8 mouse cellular contexts compared by ENCODE assay signal in the genomic region with DNA sequence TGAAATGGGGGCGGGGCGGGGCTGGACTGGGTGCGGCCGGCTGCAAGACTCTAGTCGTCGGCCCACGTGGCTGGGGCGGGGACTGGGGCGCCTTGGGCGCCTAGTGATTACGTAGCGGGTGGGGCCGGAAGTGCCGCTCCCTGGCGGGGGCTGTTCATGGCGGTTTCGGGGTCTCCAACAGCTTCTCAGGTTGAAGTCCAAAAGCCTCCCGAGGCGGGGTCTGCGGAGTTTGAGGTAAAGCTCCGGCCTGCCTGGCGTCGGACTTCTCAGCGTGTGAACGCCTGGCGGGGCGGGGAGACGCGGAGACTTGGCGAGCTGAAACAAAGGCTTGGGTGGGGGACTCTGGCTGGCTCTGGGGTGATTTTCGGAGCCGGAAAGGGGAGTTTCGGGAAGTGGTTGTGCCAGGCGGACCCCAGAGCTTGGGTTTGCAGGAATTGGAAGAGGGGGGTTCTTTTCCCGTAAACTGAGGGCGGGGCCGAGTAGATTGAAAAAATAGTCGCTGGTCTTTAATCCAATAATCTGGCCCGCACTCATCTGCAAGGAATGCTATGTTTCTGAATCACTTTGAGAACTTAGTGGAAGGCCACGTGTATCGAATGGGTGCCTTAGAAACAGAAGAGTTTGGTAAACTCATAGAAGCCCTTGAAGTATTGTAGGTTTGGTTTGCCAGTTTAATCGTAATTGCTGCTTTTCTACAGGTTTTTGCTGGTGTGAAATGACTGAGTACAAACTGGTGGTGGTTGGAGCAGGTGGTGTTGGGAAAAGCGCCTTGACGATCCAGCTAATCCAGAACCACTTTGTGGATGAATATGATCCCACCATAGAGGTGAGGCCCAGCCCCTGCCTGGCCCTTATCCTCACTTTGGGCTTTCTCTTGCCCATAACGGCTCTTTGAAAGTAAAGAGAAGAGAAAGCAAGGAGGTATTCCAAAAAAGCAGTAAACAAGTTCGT. TPM values are rescaled to one million over a fixed set of nuclear protein-coding genes. Genes with fewer than 3 reads are reported as not detected.
DNase-seq lines count a peak whose midpoint lies in the region; ATAC-seq lines count a peak whose summit lies in the region.

A gene (plus strand): TSS at position 79 of the 951 bp plus-strand sequence.

- H3K9ac ChIP-seq in heart, embryonic 14.5 days (ENCODE audit: low read length): peak within 1 kb of the TSS; percentile 91
- peak within 1 kb of the TSS; percentile 87 for H3K9ac ChIP-seq in liver, embryonic 13.5 days
- H3K9ac ChIP-seq in stomach, embryonic 16.5 days (ENCODE audit: low read length): peak within 1 kb of the TSS; percentile 96

- peak within 1 kb of the TSS; percentile 97 for H3K27ac ChIP-seq in brown adipose tissue, adult 24 weeks (replicated peaks; ENCODE audit: low read depth, low read length)
- peak within 1 kb of the TSS; percentile 92 to 99 for H3K27ac ChIP-seq in heart, embryonic 14.5 days (replicated peaks in 1 of 2; ENCODE audit: control insufficient read depth in 1 of 2, insufficient read depth in 1 of 2, low read depth in 2 of 2, low read length in 2 of 2)
- H3K27ac ChIP-seq in liver, embryonic 13.5 days: peak within 1 kb of the TSS; percentile 86
- peak within 1 kb of the TSS; percentile 98 for H3K27ac ChIP-seq in stomach, embryonic 16.5 days (ENCODE audit: low read length)

- H3K4me1 ChIP-seq in brown adipose tissue, adult 24 weeks (ENCODE audit: control insufficient read depth, insufficient read depth, insufficient read length, low read length): no peaks in the 10 kb centered on the region
- H3K4me1 ChIP-seq in heart, embryonic 14.5 days (ENCODE audit: control insufficient read depth in 2 of 2, insufficient read depth in 2 of 2, low read length in 2 of 2): peaks cover 0 to 2% of the 10 kb centered on the region in 2 experiments; a peak in 1 of 4 replicates
- peaks cover 12% of the 10 kb centered on the region for H3K4me1 ChIP-seq in liver, embryonic 13.5 days (replicated peaks)
- H3K4me1 ChIP-seq in stomach, embryonic 16.5 days (ENCODE audit: control insufficient read depth, insufficient read depth, low read length): no peaks in the 10 kb centered on the region

- WGBS in heart, embryonic 14.5 days: 3% methylated on average over 46 of the region's 46 CpGs
- 2% methylated on average over 46 of the region's 46 CpGs for WGBS in liver, embryonic 13.5 days (ENCODE audit: insufficient replicate concordance)
- WGBS in stomach, embryonic 16.5 days: 1% methylated on average over 46 of the region's 46 CpGs

- H3K4me2 ChIP-seq in heart, embryonic 14.5 days (ENCODE audit: low read length): peak within 1 kb of the TSS; percentile 74
- H3K4me2 ChIP-seq in liver, embryonic 13.5 days: peak within 1 kb of the TSS; percentile 83
- H3K4me2 ChIP-seq in stomach, embryonic 16.5 days (ENCODE audit: low read depth, low read length): peak within 1 kb of the TSS; percentile 62

- H3K9me3 ChIP-seq in heart, embryonic 14.5 days (ENCODE audit: control insufficient read depth, low read length): no peaks in the 10 kb centered on the region
- H3K9me3 ChIP-seq in liver, embryonic 13.5 days (replicated peaks): no peaks in the 10 kb centered on the region
- H3K9me3 ChIP-seq in stomach, embryonic 16.5 days (replicated peaks; ENCODE audit: control insufficient read depth, low read length): no peaks in the 10 kb centered on the region

- H3K36me3 ChIP-seq in heart, embryonic 14.5 days (ENCODE audit: control insufficient read depth, insufficient read depth, low read length): peaks cover 72% of the 10 kb centered on the region
- H3K36me3 ChIP-seq in liver, embryonic 13.5 days: peaks cover 68% of the 10 kb centered on the region
- peaks cover 30% of the 10 kb centered on the region for H3K36me3 ChIP-seq in stomach, embryonic 16.5 days (ENCODE audit: control insufficient read depth, insufficient read depth, low read length)

- peak within 1 kb of the TSS; percentile 98 for H3K4me3 ChIP-seq in brown adipose tissue, adult 24 weeks (ENCODE audit: insufficient read depth, low read depth, low read length)
- peak within 1 kb of the TSS; percentile 74 to 99 for H3K4me3 ChIP-seq in heart, embryonic 14.5 days (ENCODE audit: control insufficient read depth in 1 of 2, insufficient read depth in 1 of 2, low read depth in 1 of 2, low read length in 2 of 2)
- H3K4me3 ChIP-seq in liver, embryonic 13.5 days (replicated peaks): peak within 1 kb of the TSS; percentile 92
- peak within 1 kb of the TSS; percentile 89 for H3K4me3 ChIP-seq in stomach, embryonic 16.5 days (replicated peaks; ENCODE audit: low read length)

- no peaks in the 10 kb centered on the region for H3K27me3 ChIP-seq in heart, embryonic 14.5 days (ENCODE audit: control insufficient read depth, insufficient read depth, low read length)
- H3K27me3 ChIP-seq in liver, embryonic 13.5 days: no peaks in the 10 kb centered on the region
- no peaks in the 10 kb centered on the region for H3K27me3 ChIP-seq in stomach, embryonic 16.5 days (ENCODE audit: control insufficient read depth, insufficient read depth, low read length)

- ATAC-seq in heart, embryonic 14.5 days (ENCODE audit: insufficient number of reproducible peaks, insufficient read depth, low FRiP score, low read depth): peak; percentile 95
- ATAC-seq in liver, embryonic 13.5 days (ENCODE audit: low read depth): peak; percentile 96
- ATAC-seq in stomach, embryonic 16.5 days (ENCODE audit: insufficient read depth, low FRiP score): peak; percentile 98

- peak; percentile 95 for DNase-seq in CD4-positive, CD25-positive, alpha-beta regulatory T cell, adult 2 months (ENCODE audit: low read depth, low spot score)
- DNase-seq in fibroblast of lung, adult 2 months (ENCODE audit: low read depth): peak; percentile 69
- DNase-seq in kidney, postnatal 14 days: peak; percentile 96
- peak; percentile 87 for DNase-seq in liver, embryonic 13.5 days
- DNase-seq in neural tube, embryonic 10.5 days (ENCODE audit: extremely low spot score, low spot score): peak; percentile 98

RNA-seq across cellular contexts. Expression of the gene that starts here (rescaled TPM):
- 16.4 and 19.9 TPM in 2 replicates for polyA plus RNA-seq in brown adipose tissue, adult 24 weeks (2012; ENCODE audit: insufficient read depth, insufficient read length, missing spikeins)
- 88.5 and 97.6 TPM in 2 replicates for polyA plus RNA-seq in heart, embryonic 14.5 days (2014; fragmentation: Nextera tagmentation; extraction: Ambion mirVana)
- polyA plus RNA-seq in liver, embryonic 13.5 days (2015; fragmentation: Nextera tagmentation; extraction: Ambion mirVana): 45.1 and 47.1 TPM in 2 replicates
- 86.3 and 86.9 TPM in 2 replicates for polyA plus RNA-seq in stomach, embryonic 16.5 days (2015; fragmentation: Nextera tagmentation; extraction: Ambion mirVana)

Comparison
In these comparisons a context has a peak if more than half of its experiments do, and no peak if none do; other contexts are left out.
1. Peak in every context shown above with its lines: DNase-seq, ATAC-seq, H3K4me3 ChIP-seq and H3K27ac ChIP-seq.